Mouse (Mus musculus): ENCODE results near the gene Cnot4.
"Not testable (repeated sequence)": the region's sequence is repeated elsewhere in the genome, so short reads cannot be mapped to it uniquely, and the experiment has no call there.

Cnot4 gene

GRCm38 (mm10) chr6:35133579-35134488 is at the start of gene Cnot4:
Cnot4 (minus strand) TSS chr6:35133724.
- DNase-seq (ENCODE audit: low spot score in 2 of 2) = peak; percentile 99

- DNase-seq (ENCODE audit: low spot score in 2 of 2) = not testable (repeated sequence)
These were observed 45.8 kb upstream of the Cnot4 start for GRCm38 (mm10) chr6:35179299-35179698.

- DNase-seq (ENCODE audit: low spot score in 2 of 2) = peak; percentile 49 to 51
These were observed 44.2 kb upstream of the Cnot4 start for GRCm38 (mm10) chr6:35177650-35178272.

GRCm38 (mm10) chr6:35176979-35177649 is 43.6 kb upstream of the Cnot4 start, which contains the start of gene Nup205:
Nup205 (plus strand) TSS chr6:35177421.
- DNase-seq (ENCODE audit: low spot score in 2 of 2) = peak; percentile 87 to 88

GRCm38 (mm10) chr6:35173181-35173580 is 39.7 kb upstream of the Cnot4 start:
- DNase-seq (ENCODE audit: low spot score in 2 of 2) = no peak

GRCm38 (mm10) chr6:35172028-35172427 is 38.5 kb upstream of the Cnot4 start:
- not testable (repeated sequence) for DNase-seq (ENCODE audit: low spot score in 2 of 2)

GRCm38 (mm10) chr6:35169250-35169649 is 35.7 kb upstream of the Cnot4 start:
- no peak for DNase-seq (ENCODE audit: low spot score in 2 of 2)

- no peak for DNase-seq (ENCODE audit: low spot score in 2 of 2)
These were observed 21.0 kb upstream of the Cnot4 start for GRCm38 (mm10) chr6:35154540-35154939.

GRCm38 (mm10) chr6:35147726-35148422 is 14.3 kb upstream of the Cnot4 start:
- no peak for DNase-seq (ENCODE audit: low spot score in 2 of 2)

GRCm38 (mm10) chr6:35145569-35145968 is 12.0 kb upstream of the Cnot4 start:
- DNase-seq (ENCODE audit: low spot score in 2 of 2) = no peak

- DNase-seq (ENCODE audit: low spot score in 2 of 2) = no peak
These were observed 6.8 kb upstream of the Cnot4 start for GRCm38 (mm10) chr6:35140351-35140750.

GRCm38 (mm10) chr6:35134844-35135243 is 1.3 kb upstream of the Cnot4 start:
- DNase-seq (ENCODE audit: low spot score in 2 of 2) = no peak

- no peak for DNase-seq (ENCODE audit: low spot score in 2 of 2)
These were observed 312 bp downstream of the Cnot4 start for GRCm38 (mm10) chr6:35133246-35133578.

GRCm38 (mm10) chr6:35132806-35133205 is 718 bp downstream of the Cnot4 start:
- no peak for DNase-seq (ENCODE audit: low spot score in 2 of 2)

GRCm38 (mm10) chr6:35122488-35122887 is 11.0 kb downstream of the Cnot4 start:
- DNase-seq (ENCODE audit: low spot score in 2 of 2) = no peak

- no peak for DNase-seq (ENCODE audit: low spot score in 2 of 2)
These were observed 11.6 kb downstream of the Cnot4 start for GRCm38 (mm10) chr6:35121925-35122324.

- no peak for DNase-seq (ENCODE audit: low spot score in 2 of 2)
These were observed 31.1 kb downstream of the Cnot4 start for GRCm38 (mm10) chr6:35102457-35102856.

GRCm38 (mm10) chr6:35084927-35085326 is 48.6 kb downstream of the Cnot4 start:
- no peak for DNase-seq (ENCODE audit: low spot score in 2 of 2)

- DNase-seq (ENCODE audit: low spot score in 2 of 2) = no peak
These were observed 58.4 kb downstream of the Cnot4 start for GRCm38 (mm10) chr6:35075148-35075547.

GRCm38 (mm10) chr6:35071261-35071660 is 62.3 kb downstream of the Cnot4 start:
- DNase-seq (ENCODE audit: low spot score in 2 of 2) = no peak

GRCm38 (mm10) chr6:35062446-35062845 is 71.1 kb downstream of the Cnot4 start:
- DNase-seq (ENCODE audit: low spot score in 2 of 2) = no peak

GRCm38 (mm10) chr6:35043127-35043526 is 90.4 kb downstream of the Cnot4 start:
- no peak for DNase-seq (ENCODE audit: low spot score in 2 of 2)

Measured in right cerebral cortex, postnatal 10 days (tissue).